Mouse (Mus musculus) forebrain, embryonic 14.5 days (tissue): ENCODE data around the gene Ebf1. TPM values are rescaled to one million over a fixed set of nuclear protein-coding genes. Genes with fewer than 3 reads are reported as not detected.
A peak's percentile ranks its signal among the peaks of the same experiment; 100 is the strongest.

Experiments
- ATAC-seq: fragments of 200-750 bp; cut with Nextera tagmentation; 2 replicates; pipeline ENCODE4 v1.8.0; 2017; ENCODE audit warnings: mild to moderate bottlenecking, moderate library complexity
- DNase-seq: peaks from one replicate; pipeline ENCODE4 v3.0.0-alpha.2; 2015; ENCODE audit warnings: low spot score
- H3K27ac ChIP-seq: fragments of 300-500 bp; sonication (generic); 2 replicates; pipeline ENCODE4 v1.5.1; 2014; ENCODE audit warnings: low read depth, mild to moderate bottlenecking, control low read depth, low read length, moderate library complexity
- H3K27me3 ChIP-seq: fragments of 300-500 bp; sonication (generic); replicated peaks from 2 replicates; pipeline ENCODE4 v1.6.1; 2014; ENCODE audit warnings: low read length, control low read depth, mixed read lengths; ENCODE audit not compliant: control insufficient read depth, insufficient read depth
- H3K36me3 ChIP-seq: fragments of 300-500 bp; sonication (generic); 2 replicates; pipeline ENCODE4 v1.6.1; 2014; ENCODE audit warnings: low read length, control low read depth; ENCODE audit not compliant: control insufficient read depth, insufficient read depth
- H3K4me1 ChIP-seq: fragments of 300-500 bp; sonication (generic); 2 replicates; pipeline ENCODE4 v1.6.1; 2014; ENCODE audit warnings: antibody characterized with exemption, low read length, control low read depth; ENCODE audit not compliant: control insufficient read depth, insufficient read depth
- H3K4me2 ChIP-seq: fragments of 300-500 bp; sonication (generic); 2 replicates; pipeline ENCODE4 v1.6.1; 2014; ENCODE audit warnings: mild to moderate bottlenecking, control low read depth, low read length
- H3K4me3 ChIP-seq: fragments of 300-500 bp; sonication (generic); 2 replicates; pipeline ENCODE4 v1.5.1; 2014; ENCODE audit warnings: low read depth, low read length, control low read depth
- H3K9ac ChIP-seq: fragments of 300-500 bp; sonication (generic); 2 replicates; pipeline ENCODE4 v1.6.1; 2014; ENCODE audit warnings: mild to moderate bottlenecking, low read length, control low read depth, moderate library complexity
- H3K9me3 ChIP-seq: fragments of 300-500 bp; sonication (generic); replicated peaks from 2 replicates; pipeline ENCODE4 v1.6.1; 2016; ENCODE audit warnings: low read length, control low read depth, mixed read lengths; ENCODE audit not compliant: control insufficient read depth
- WGBS: fragments of 180-500 bp; shearing (Covaris S2); extraction: QIAGEN DNeasy Blood & Tissue Kit; methylation state at CpG from one replicate; pipeline ENCODE4 v1.1.7; 2014; 5-methylcytosine and 5-hydroxymethylcytosine counted together
- polyA plus RNA-seq: library from polyadenylated mRNA; unstranded; fragments of >200 nt; fragmentation: Nextera tagmentation; extraction: Ambion mirVana; gene quantifications from 2 replicates; pipeline ENCODE4 v1.2.1, GENCODE M21; 2014

The Ebf1 gene
- polyA plus RNA-seq, 1 experiment from 2014 or later: 30.7 TPM

GRCm38 (mm10) chr11:44624564-44624963 lies 7.4 kb downstream of the Ebf1 start:
- no peaks in the 10 kb centered on the region for H3K9me3 ChIP-seq
- no peak overlapping the region for H3K4me2 ChIP-seq
- ATAC-seq (no peak), DNase-seq (no peak)
- no peaks in the 10 kb centered on the region for H3K4me1 ChIP-seq
- H3K27ac ChIP-seq: no peak overlapping the region
- WGBS: 71% methylated on average over 5 of the region's 5 CpGs
- H3K27me3 ChIP-seq: peaks cover 30% of the 10 kb centered on the region
- no peak overlapping the region for H3K9ac ChIP-seq
- H3K4me3 ChIP-seq: no peak overlapping the region
- H3K36me3 ChIP-seq: no peaks in the 10 kb centered on the region

DNA sequence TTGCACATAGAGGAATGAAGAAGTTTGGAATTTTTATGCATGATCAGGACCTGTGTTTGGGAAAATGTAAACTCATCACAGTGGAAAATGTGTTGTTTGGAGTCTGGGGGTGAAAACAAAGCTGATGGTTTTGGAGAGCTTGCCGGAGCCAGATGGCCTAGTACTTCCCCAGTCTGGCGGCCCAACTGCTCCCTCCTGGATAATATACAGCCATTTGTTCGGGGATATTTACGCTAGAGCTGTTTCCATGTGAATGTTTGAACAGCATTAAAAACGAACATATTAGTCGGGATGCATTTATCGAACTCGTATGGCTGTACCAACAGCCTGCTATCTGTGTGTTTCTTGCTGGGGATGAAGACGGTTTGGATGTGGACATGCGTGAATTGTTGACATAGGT lies 8.9 kb downstream of the Ebf1 start:
- Histone ChIP-seq H3K4me2 (no peak overlapping the region), H3K9me3 (no peaks in the 10 kb centered on the region), H3K4me3 (no peak overlapping the region), H3K27me3 (peaks cover 20% of the 10 kb centered on the region), H3K36me3 (no peaks in the 10 kb centered on the region), H3K27ac (no peak overlapping the region), H3K9ac (no peak overlapping the region), H3K4me1 (no peaks in the 10 kb centered on the region)
- DNase-seq (peak; percentile 79), ATAC-seq (peak; percentile 83)
- 63% methylated on average over 10 of the region's 10 CpGs for WGBS

DNA sequence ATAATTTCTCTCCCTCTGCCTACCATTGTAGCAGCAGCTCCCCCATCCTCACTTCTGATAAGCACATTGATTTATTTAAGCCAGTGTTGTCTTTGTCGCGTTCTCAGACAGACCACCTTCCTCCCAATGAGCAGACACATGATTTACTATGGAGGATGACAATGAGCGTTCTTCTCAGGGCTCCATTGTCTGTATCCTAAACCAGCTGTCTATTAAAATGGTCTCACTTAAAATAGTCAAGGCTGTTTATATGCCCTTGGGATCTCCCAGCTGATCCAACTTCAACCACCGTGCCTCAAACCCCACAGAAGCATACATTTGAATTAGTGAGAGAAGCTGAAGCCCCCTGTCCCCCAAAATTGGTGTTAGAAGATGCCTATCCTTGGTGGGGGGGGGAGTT lies 11.3 kb downstream of the Ebf1 start:
- no peak for DNase-seq
- Histone ChIP-seq H3K4me1 (no peaks in the 10 kb centered on the region), H3K4me2 (no peak overlapping the region), H3K9me3 (no peaks in the 10 kb centered on the region), H3K27ac (no peak overlapping the region), H3K9ac (no peak overlapping the region), H3K27me3 (peaks cover 9% of the 10 kb centered on the region; the same call in 1 of the 2 replicates), H3K36me3 (no peaks in the 10 kb centered on the region), H3K4me3 (no peak overlapping the region)
- no peak for ATAC-seq
- WGBS: 75% methylated on average over 4 of the region's 4 CpGs

DNA sequence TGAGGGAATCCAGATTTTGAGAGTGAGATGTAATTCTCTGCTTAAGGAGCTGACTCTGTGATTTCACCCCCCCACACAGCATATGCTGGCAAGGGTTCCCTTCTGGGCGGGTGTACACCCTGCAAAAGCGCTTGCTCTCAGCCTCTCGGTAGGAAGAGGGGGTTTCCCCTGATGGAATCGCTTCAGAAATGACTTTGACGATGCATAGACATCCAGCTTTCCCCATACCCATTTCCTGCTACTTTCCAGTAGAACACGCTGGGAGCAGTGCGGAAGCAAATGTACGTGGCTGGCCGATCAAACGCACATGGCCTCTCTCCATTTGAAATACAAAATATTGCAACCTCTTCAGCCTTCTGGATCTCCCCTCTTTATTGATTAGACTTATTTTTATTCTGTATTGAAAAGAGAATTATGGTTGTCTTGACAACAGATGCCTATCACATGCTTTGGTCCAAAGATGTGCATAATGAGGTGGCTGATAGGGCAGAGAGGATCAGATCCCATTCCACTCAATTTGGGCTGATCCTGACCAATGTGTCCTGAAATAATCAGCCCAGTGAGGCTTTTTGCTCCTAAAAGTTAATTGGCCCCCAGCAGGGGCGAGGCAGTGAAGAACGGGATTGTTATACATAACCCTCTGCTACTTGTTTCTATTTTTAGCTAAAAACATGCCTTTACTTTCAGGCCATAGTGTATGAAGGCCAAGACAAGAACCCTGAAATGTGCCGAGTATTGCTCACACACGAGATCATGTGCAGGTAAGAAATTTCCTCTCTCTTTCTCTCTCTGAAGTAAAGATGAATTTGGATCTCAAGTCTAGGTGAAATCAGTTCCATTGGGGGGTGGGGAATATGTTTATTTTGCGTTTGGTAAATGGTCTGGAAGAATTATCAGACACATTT lies 15.2 kb downstream of the Ebf1 start:
- Histone ChIP-seq H3K4me2 (no peak overlapping the region), H3K27ac (no peak overlapping the region), H3K27me3 (0 out of 2 replicates have a peak, but pooled peaks cover 5% of the 10 kb centered on the region), H3K9ac (no peak overlapping the region), H3K36me3 (no peaks in the 10 kb centered on the region), H3K4me3 (no peak overlapping the region), H3K9me3 (no peaks in the 10 kb centered on the region), H3K4me1 (peaks cover 7% of the 10 kb centered on the region; the same call in 1 of the 2 replicates)
- no peak for ATAC-seq
- no peak for DNase-seq
- WGBS: 64% methylated on average over 15 of the region's 15 CpGs

DNA sequence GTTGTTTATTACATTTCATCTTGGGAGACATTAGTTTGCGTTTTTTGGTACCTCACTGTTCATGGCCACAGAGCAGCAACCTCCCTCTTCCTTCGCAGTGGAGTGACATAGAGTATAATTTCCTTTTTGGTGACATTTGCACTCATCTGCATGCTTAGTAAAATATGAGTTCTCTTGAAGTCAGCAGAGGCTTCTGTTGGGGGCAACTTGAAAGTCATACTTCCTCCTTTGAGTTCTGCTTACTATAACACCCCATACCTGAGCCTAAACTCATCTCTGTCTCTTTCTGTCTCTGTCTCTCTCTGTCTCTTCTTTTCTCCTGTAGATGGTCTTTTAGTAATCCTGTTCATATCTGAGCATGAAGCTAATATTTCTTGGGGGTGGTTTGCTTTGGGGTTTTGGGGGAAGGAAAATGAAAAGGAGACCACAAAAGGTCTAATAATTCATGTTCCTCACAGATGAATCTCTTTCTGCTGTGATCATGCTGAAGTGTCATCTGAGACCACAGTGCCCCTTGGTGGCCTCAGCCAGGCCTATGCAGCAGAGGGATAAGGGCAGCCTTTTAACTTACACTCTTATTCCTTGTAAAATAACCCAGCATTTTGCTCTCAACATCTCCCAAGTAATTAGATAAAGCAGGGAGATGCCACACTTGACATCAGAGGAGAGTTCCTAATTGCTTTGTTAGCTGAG lies 16.0 kb downstream of the Ebf1 start:
- Histone ChIP-seq H3K27me3 (0 out of 2 replicates have a peak, but pooled peaks cover 3% of the 10 kb centered on the region), H3K9ac (no peak overlapping the region), H3K4me3 (no peak overlapping the region), H3K36me3 (no peaks in the 10 kb centered on the region), H3K27ac (no peak overlapping the region), H3K4me1 (peaks cover 7% of the 10 kb centered on the region; the same call in 1 of the 2 replicates), H3K4me2 (no peak overlapping the region), H3K9me3 (no peaks in the 10 kb centered on the region)
- ATAC-seq (no peak), DNase-seq (no peak)
- 90% methylated on average over 2 of the region's 2 CpGs for WGBS

- Histone ChIP-seq H3K4me1 (peaks cover 7% of the 10 kb centered on the region; the same call in 1 of the 2 replicates), H3K27ac (peak overlapping the region; percentile 33; the same call in 1 of the 2 replicates), H3K36me3 (no peaks in the 10 kb centered on the region), H3K9ac (no peak overlapping the region), H3K9me3 (no peaks in the 10 kb centered on the region), H3K4me2 (no peak overlapping the region), H3K27me3 (0 out of 2 replicates have a peak, but pooled peaks cover 3% of the 10 kb centered on the region), H3K4me3 (no peak overlapping the region)
- 65% methylated on average over 6 of the region's 6 CpGs for WGBS
- peak; percentile 67 for DNase-seq
- peak; percentile 66 for ATAC-seq
Measured at GRCm38 (mm10) chr11:44634552-44635193, 17.6 kb downstream of the Ebf1 start.

DNA sequence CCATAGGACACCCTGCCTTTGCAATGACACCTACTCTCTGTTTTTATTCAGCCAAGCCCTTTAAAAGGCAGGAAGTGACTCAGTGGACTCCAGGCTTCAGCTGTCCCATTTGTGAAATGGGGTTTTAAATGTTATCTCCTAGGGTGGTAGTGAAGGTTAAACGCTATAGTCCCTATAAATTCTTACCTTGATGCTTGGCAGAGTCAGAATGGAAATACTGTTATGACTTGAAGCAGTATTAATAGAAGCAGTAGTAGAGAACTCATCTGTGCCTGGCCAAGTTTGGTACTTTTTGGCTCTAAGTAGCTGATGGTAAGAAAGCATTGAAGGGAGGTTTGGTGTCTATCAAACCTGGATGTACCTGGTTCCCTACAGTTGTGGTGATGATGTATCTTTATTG lies 19.1 kb downstream of the Ebf1 start:
- ATAC-seq: no peak
- DNase-seq: no peak
- H3K36me3 ChIP-seq: no peaks in the 10 kb centered on the region
- H3K27me3 ChIP-seq: 0 out of 2 replicates have a peak, but pooled peaks cover 3% of the 10 kb centered on the region
- no peak overlapping the region for H3K27ac ChIP-seq
- 91% methylated on average over 1 of the region's 1 CpGs for WGBS
- H3K4me2 ChIP-seq: no peak overlapping the region
- no peaks in the 10 kb centered on the region for H3K9me3 ChIP-seq
- no peak overlapping the region for H3K4me3 ChIP-seq
- peaks cover 7% of the 10 kb centered on the region; the same call in 1 of the 2 replicates for H3K4me1 ChIP-seq
- H3K9ac ChIP-seq: no peak overlapping the region

DNA sequence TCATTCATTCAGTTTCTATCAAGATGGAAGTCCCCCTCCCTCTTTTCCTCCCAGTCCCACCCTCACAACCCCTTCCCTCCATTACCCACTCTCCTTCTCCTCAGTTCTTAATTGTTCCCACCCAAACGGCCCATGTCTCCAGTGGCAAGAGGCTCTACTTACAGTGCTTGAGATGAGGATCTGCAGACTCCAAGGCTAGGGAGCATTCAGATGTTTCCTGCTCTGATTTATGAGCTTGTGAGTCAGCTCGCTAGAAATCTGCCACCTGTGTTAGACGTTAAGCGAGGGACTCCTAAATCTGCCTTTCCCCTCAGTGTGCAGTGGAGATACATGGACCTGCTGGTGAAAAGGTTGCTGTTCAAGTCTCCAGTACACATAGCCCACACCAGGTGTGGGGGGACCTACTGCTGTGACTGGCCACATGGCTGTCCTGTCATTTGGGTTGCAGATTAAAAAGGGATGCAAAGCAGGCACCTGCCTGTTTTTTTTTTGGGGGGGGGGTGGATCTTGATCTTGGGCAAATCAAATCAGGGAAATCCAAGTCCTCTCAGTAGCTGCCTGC lies 21.2 kb downstream of the Ebf1 start:
- Histone ChIP-seq H3K27ac (no peak overlapping the region), H3K36me3 (no peaks in the 10 kb centered on the region), H3K9me3 (no peaks in the 10 kb centered on the region), H3K4me1 (peaks cover 7% of the 10 kb centered on the region; the same call in 1 of the 2 replicates), H3K27me3 (no peaks in the 10 kb centered on the region; the same call in 1 of the 2 replicates), H3K9ac (no peak overlapping the region), H3K4me2 (no peak overlapping the region), H3K4me3 (no peak overlapping the region)
- no peak for DNase-seq
- no peak for ATAC-seq
- WGBS: 82% methylated on average over 4 of the region's 4 CpGs
